Mouse (Mus musculus) megakaryocyte, embryonic 14.5 days (primary cell): ENCODE measurements at regions not wholly inside any gene's neighbourhood (a gene's known extent, or its start where the extent isn't known, plus 50 kb on each side); places are given as distances from the start of the nearest gene placed in this dataset.

Experiments
- FLI1 ChIP-seq: IDR thresholded peaks from 2 replicates; pipeline ENCODE4 v1.6.1; 2012; ENCODE audit warnings: low read length, inconsistent platforms, mixed read lengths
- GATA1 ChIP-seq: IDR thresholded peaks from 3 replicates; pipeline ENCODE4 v1.6.1; 2012; ENCODE audit warnings: mixed read lengths, low read length, inconsistent platforms, borderline replicate concordance

DNA sequence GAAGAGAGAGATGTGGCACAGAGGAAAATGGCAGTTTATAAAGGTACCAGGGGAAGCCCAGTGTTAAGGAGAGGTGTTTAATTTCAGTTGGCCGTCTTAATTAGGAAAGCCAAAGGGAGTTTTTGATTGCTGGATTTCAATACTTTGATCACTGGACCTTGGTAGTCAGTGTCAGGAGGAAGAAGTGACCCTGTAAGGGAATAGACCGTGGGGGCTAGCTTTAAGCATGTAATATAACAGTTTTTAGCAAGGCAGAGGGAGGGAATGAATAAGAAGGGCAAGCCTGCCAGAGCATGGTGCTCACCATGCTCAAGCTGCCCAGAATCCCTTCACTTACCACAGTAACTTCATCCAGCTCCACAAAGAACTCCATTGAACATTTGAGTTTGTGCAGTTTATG lies 437.1 kb downstream of the Epm2a start:
- TF ChIP-seq GATA1 (no peak), FLI1 (no peak)
